Mouse (Mus musculus) heart, embryonic 14.5 days (tissue): ENCODE results near the gene Ndufb4. TPM values are rescaled to one million over a fixed set of nuclear protein-coding genes. Genes with fewer than 3 reads are reported as not detected.

Experiments
- ATAC-seq: fragments of 200-750 bp; cut with Nextera tagmentation; 2 replicates; pipeline ENCODE4 v1.8.0; 2017; ENCODE audit warnings: low read depth, moderate TSS enrichment; ENCODE audit not compliant: insufficient number of reproducible peaks, insufficient read depth, low FRiP score
- H3K27ac ChIP-seq, 2 experiments: fragments of 200-500 bp in 1 of 2; fragments of 300-500 bp in 1 of 2; sonication (generic) in 1 of 2; replicated peaks in 1 of 2; 2 replicates each; pipeline ENCODE4 v1.5.1; 2012 to 2014; ENCODE audit warnings: low read depth in 2 of 2, low read length in 2 of 2, control low read depth in 1 of 2, mild to moderate bottlenecking in 1 of 2, mixed read lengths in 1 of 2; ENCODE audit not compliant: control insufficient read depth in 1 of 2, insufficient read depth in 1 of 2
- H3K27me3 ChIP-seq: fragments of 300-500 bp; sonication (generic); 2 replicates; pipeline ENCODE4 v1.6.1; 2014; ENCODE audit warnings: mild to moderate bottlenecking, low read length, control low read depth; ENCODE audit not compliant: control insufficient read depth, insufficient read depth
- H3K36me3 ChIP-seq: fragments of 300-500 bp; sonication (generic); 2 replicates; pipeline ENCODE4 v1.6.1; 2014; ENCODE audit warnings: mild to moderate bottlenecking, control low read depth, low read length, mixed read lengths; ENCODE audit not compliant: control insufficient read depth, insufficient read depth
- H3K4me1 ChIP-seq, 2 experiments: fragments of 200-500 bp in 1 of 2; fragments of 300-500 bp in 1 of 2; sonication (generic) in 1 of 2; 2 replicates each; pipeline ENCODE4 v1.6.1; 2012 to 2014; ENCODE audit warnings: low read length in 2 of 2, control low read depth in 1 of 2, mixed read lengths in 1 of 2; ENCODE audit not compliant: control insufficient read depth in 2 of 2, insufficient read depth in 2 of 2
- H3K4me2 ChIP-seq: fragments of 300-500 bp; sonication (generic); 2 replicates; pipeline ENCODE4 v1.6.1; 2014; ENCODE audit warnings: mild to moderate bottlenecking, low read length
- H3K4me3 ChIP-seq, 2 experiments: fragments of 200-500 bp in 1 of 2; fragments of 300-500 bp in 1 of 2; sonication (generic) in 1 of 2; 2 replicates each; pipeline ENCODE4 v1.5.1; 2012 to 2014; ENCODE audit warnings: low read length in 2 of 2, mild to moderate bottlenecking in 2 of 2, control low read depth in 1 of 2, low read depth in 1 of 2, moderate library complexity in 1 of 2; ENCODE audit not compliant: control insufficient read depth in 1 of 2, insufficient read depth in 1 of 2
- H3K9ac ChIP-seq: fragments of 300-500 bp; sonication (generic); 2 replicates; pipeline ENCODE4 v1.6.1; 2014; ENCODE audit warnings: mild to moderate bottlenecking, low read length
- H3K9me3 ChIP-seq: fragments of 300-500 bp; sonication (generic); 2 replicates; pipeline ENCODE4 v1.6.1; 2016; ENCODE audit warnings: low read length, control low read depth; ENCODE audit not compliant: control insufficient read depth
- WGBS: fragments of 180-500 bp; shearing (Covaris S2); extraction: QIAGEN DNeasy Blood & Tissue Kit; methylation state at CpG from one replicate; pipeline ENCODE4 v1.1.7; 2014; 5-methylcytosine and 5-hydroxymethylcytosine counted together
- polyA plus RNA-seq: library from polyadenylated mRNA; unstranded; fragments of >200 nt; fragmentation: Nextera tagmentation; extraction: Ambion mirVana; gene quantifications from 2 replicates; pipeline ENCODE4 v1.2.1, GENCODE M21; 2014

Ndufb4 gene
- polyA plus RNA-seq, 1 experiment from 2014 or later: 116 TPM

- Histone ChIP-seq H3K9ac (peak overlapping the region; percentile 72), H3K27me3 (no peaks in the 10 kb centered on the region), H3K36me3 (no peaks in the 10 kb centered on the region), H3K9me3 (no peaks in the 10 kb centered on the region), H3K4me1 (peaks cover 30 to 40% of the 10 kb centered on the region in 2 experiments), H3K27ac (peak overlapping the region; percentile 87 to 90), H3K4me3 (peak overlapping the region; percentile 36 to 41), H3K4me2 (peak overlapping the region; percentile 76)
- ATAC-seq: 0 out of 2 replicates have a peak, but pooled peaks have one; percentile 50
- 10% methylated on average over 8 of the region's 8 CpGs for WGBS
These were observed 30.0 kb upstream of the Ndufb4 start for GRCm38 (mm10) chr16:37684259-37684633.

DNA sequence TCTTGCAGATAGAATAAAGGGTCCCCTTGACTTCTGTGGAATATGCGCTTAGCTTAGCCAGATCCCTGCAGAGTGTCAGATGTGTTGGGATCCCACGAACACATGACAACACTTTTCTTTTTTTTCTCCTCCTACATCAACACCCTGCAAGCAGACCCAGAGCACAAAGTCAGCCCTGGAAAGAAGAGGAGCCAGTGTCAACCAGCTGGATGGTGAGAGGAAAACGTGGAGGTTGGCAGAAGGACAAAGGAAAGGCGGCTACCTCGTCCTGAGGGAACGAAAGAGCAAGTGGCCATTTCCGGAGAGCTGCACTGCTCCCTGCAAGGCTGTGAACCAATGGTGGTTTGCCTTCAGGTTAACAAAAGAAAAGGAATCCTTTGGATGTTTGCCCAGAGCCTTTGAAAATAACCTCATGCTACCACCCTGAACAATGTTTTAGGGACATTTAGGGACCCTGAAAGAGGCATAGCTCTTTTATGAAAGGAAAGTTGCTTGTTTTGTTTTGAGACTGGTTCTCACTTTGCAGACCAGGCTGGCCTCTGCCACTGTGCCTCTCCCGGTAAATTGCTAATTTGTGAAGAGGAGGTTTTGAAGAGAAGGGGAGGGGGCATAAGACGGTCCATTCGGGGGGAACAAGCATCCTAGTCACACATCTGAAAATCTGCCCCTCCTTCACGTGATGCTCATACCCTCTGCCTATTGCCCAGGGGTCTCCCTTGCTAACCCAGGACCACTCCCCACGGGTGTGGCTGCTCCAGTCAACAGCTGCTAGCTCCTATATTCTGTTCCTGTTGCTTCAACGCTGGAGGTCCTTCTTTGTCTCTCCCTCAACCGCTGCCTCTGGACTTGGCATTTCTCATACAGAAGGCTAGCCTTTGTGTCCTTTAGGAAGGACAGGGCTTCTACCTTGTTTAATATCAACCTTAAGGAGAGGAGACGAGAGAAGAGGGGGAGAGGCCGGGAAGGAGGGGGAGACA is 29.2 kb upstream of the Ndufb4 start:
- no peaks in the 10 kb centered on the region for H3K36me3 ChIP-seq
- ATAC-seq: no peak; the same call in 1 of the 2 replicates
- peak overlapping the region; percentile 72 for H3K9ac ChIP-seq
- H3K27ac ChIP-seq: peak overlapping the region; percentile 87 to 90
- WGBS: 10% methylated on average over 16 of the region's 16 CpGs
- H3K4me3 ChIP-seq: peak overlapping the region; percentile 12 to 14; a peak in 2 of 4 replicates
- H3K27me3 ChIP-seq: no peaks in the 10 kb centered on the region
- no peaks in the 10 kb centered on the region for H3K9me3 ChIP-seq
- H3K4me2 ChIP-seq: peak overlapping the region; percentile 76
- peaks cover 30 to 40% of the 10 kb centered on the region in 2 experiments for H3K4me1 ChIP-seq

DNA sequence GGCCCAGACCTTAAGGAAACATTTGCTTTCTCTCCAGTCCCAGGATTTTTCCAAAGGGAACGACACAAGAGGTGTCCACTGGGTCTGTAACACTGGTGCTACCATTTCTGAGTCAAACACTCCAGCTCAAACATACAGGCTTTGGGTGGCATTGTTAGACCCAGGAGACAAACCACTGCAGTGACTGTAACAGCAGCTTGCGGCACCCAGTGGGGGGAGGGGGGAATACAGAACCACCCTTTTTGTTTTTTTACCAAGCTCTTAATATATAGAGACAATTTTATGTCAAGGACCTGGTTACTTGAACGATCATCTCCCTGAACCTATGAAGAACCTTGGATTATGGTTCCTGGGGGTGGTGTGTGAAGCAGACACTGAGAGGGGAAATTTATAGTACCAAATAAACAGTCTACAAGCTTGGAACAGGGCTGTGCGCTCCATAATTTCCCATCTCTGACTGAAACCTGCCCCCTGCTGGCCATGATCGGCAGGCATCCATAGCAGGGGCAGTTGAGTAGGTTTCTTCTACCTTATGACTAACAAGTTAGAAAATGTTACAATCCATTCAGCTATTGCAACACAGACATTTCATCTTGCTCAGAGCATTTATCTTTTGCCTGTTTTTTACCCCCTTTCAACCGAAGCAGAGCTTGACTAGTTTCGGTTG is 28.2 kb upstream of the Ndufb4 start:
- WGBS: 32% methylated on average over 7 of the region's 7 CpGs
- Histone ChIP-seq H3K36me3 (no peaks in the 10 kb centered on the region), H3K27me3 (no peaks in the 10 kb centered on the region), H3K9me3 (no peaks in the 10 kb centered on the region), H3K4me1 (peaks cover 28 to 40% of the 10 kb centered on the region in 2 experiments), H3K4me3 (no peak overlapping the region), H3K27ac (peak overlapping the region; percentile 87 to 90), H3K4me2 (peak overlapping the region; percentile 76; the same call in 1 of the 2 replicates), H3K9ac (peak overlapping the region; percentile 72; the same call in 1 of the 2 replicates)
- ATAC-seq: no peak

- no peak overlapping the region for H3K27ac ChIP-seq
- ATAC-seq: no peak
- no peaks in the 10 kb centered on the region for H3K9me3 ChIP-seq
- WGBS: 86% methylated on average over 8 of the region's 8 CpGs
- H3K4me3 ChIP-seq: no peak overlapping the region
- H3K9ac ChIP-seq: no peak overlapping the region
- no peaks in the 10 kb centered on the region for H3K27me3 ChIP-seq
- H3K4me1 ChIP-seq: peaks cover 20 to 29% of the 10 kb centered on the region in 2 experiments
- no peaks in the 10 kb centered on the region for H3K36me3 ChIP-seq
- H3K4me2 ChIP-seq: no peak overlapping the region
These were observed 26.6 kb upstream of the Ndufb4 start for GRCm38 (mm10) chr16:37680831-37681230.

GRCm38 (mm10) chr16:37680216-37680615 is 26.0 kb upstream of the Ndufb4 start:
- no peaks in the 10 kb centered on the region for H3K9me3 ChIP-seq
- no peak overlapping the region for H3K4me3 ChIP-seq
- no peaks in the 10 kb centered on the region for H3K27me3 ChIP-seq
- WGBS: 81% methylated on average over 2 of the region's 2 CpGs
- H3K36me3 ChIP-seq: no peaks in the 10 kb centered on the region
- no peak overlapping the region for H3K27ac ChIP-seq
- H3K9ac ChIP-seq: no peak overlapping the region
- ATAC-seq: no peak
- H3K4me1 ChIP-seq: peaks cover 19 to 25% of the 10 kb centered on the region in 2 experiments
- H3K4me2 ChIP-seq: no peak overlapping the region

DNA sequence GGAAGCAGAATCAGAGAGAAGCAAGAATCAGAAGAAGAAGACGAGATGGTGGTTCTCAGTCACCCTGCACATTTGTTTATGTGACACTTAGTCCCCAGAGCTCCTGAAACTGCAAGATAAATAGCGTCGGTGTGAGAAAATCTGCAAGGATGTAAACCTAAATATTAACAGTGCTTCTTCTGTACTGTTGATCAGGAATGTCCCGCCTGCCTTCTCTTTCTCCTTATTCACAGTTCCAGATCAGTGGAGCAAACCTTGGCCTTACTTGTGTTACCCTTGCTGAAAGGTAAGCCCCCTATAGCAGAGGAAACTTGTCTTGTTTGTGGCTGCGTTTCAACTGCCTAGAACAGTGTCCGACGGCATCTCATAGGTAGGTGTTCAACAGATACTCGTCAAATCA is 23.3 kb upstream of the Ndufb4 start:
- Histone ChIP-seq H3K4me2 (no peak overlapping the region), H3K27me3 (no peaks in the 10 kb centered on the region), H3K27ac (no peak overlapping the region), H3K4me3 (no peak overlapping the region), H3K4me1 (peaks cover 0 to 5% of the 10 kb centered on the region in 2 experiments; a peak in 2 of 4 replicates), H3K9me3 (no peaks in the 10 kb centered on the region), H3K9ac (no peak overlapping the region), H3K36me3 (no peaks in the 10 kb centered on the region)
- no peak for ATAC-seq
- 78% methylated on average over 8 of the region's 8 CpGs for WGBS

GRCm38 (mm10) chr16:37676677-37677072 is 22.4 kb upstream of the Ndufb4 start:
- H3K36me3 ChIP-seq: no peaks in the 10 kb centered on the region
- H3K9ac ChIP-seq: no peak overlapping the region
- H3K4me2 ChIP-seq: peak overlapping the region; percentile 28
- H3K4me3 ChIP-seq: no peak overlapping the region
- 58% methylated on average over 4 of the region's 4 CpGs for WGBS
- no peak overlapping the region for H3K27ac ChIP-seq
- H3K4me1 ChIP-seq: no peaks in the 10 kb centered on the region
- no peaks in the 10 kb centered on the region for H3K9me3 ChIP-seq
- ATAC-seq: no peak
- H3K27me3 ChIP-seq: no peaks in the 10 kb centered on the region
